Mouse (Mus musculus) left cerebral cortex, postnatal 4 days (tissue): ENCODE measurements around the gene Nrp1. TPM values are rescaled to one million over a fixed set of nuclear protein-coding genes. Genes with fewer than 3 reads are reported as not detected.

Source experiments
- DNase-seq: peaks from one replicate; pipeline ENCODE4 v3.0.0-alpha.2; 2022
- intact Hi-C: fragments of 180-260 bp; cut with DNase I; formaldehyde crosslinking; loops from one replicate; pipeline ENCODE4 v1.15.1; 2025
- total RNA-seq, 2 experiments: library from RNA; stranded (reverse); gene quantifications; 2 replicates each; pipeline ENCODE4 v1.2.3; 2021

Gene Nrp1
- total RNA-seq: 10 to 100 TPM; 53.6 to 63.6 TPM

- peak; percentile 21 for DNase-seq
- intact Hi-C loops: loop anchor here (2.0 to 10.0 kb wide), 3 partner anchors 444 to 1166 kb away; no protein-coding TSS in a partner anchor
These were observed at the start of gene Nrp1 for GRCm38 (mm10) chr8:128358406-128358755. TSS of gene Nrp1 (plus strand) at chr8:128358604.

- intact Hi-C loops: no loop called here
- no peak for DNase-seq
These were observed 37.6 kb upstream of the Nrp1 start for GRCm38 (mm10) chr8:128320797-128321196.

GRCm38 (mm10) chr8:128327281-128327680, 31.1 kb upstream of the Nrp1 start:
- intact Hi-C loops: no loop called here
- no peak for DNase-seq

GRCm38 (mm10) chr8:128327922-128328321, 30.5 kb upstream of the Nrp1 start:
- no peak for DNase-seq
- intact Hi-C loops: no loop called here

GRCm38 (mm10) chr8:128329502-128329901, 28.9 kb upstream of the Nrp1 start:
- intact Hi-C loops: no loop called here
- no peak for DNase-seq

GRCm38 (mm10) chr8:128335976-128336375, 22.4 kb upstream of the Nrp1 start:
- intact Hi-C loops: no loop called here
- no peak for DNase-seq

GRCm38 (mm10) chr8:128338951-128339350, 19.5 kb upstream of the Nrp1 start:
- intact Hi-C loops: no loop called here
- DNase-seq: no peak

GRCm38 (mm10) chr8:128339521-128339920, 18.9 kb upstream of the Nrp1 start:
- intact Hi-C loops: no loop called here

GRCm38 (mm10) chr8:128350405-128350804, 8.0 kb upstream of the Nrp1 start:
- no peak for DNase-seq
- intact Hi-C loops: loop anchor here (10.0 kb wide), 2 partner anchors 436 to 576 kb away; no protein-coding TSS in a partner anchor

More at GRCm38 (mm10) chr8:128339521-128339920, 18.9 kb upstream of the Nrp1 start:
- no peak for DNase-seq

GRCm38 (mm10) chr8:128351211-128351610, 7.2 kb upstream of the Nrp1 start:
- intact Hi-C loops: loop anchor here (10.0 kb wide), 2 partner anchors 436 to 576 kb away; no protein-coding TSS in a partner anchor
- DNase-seq: no peak

- DNase-seq: no peak
- intact Hi-C loops: loop anchor here (10.0 kb wide), 2 partner anchors 438 to 578 kb away; no protein-coding TSS in a partner anchor
These were observed 5.6 kb upstream of the Nrp1 start for GRCm38 (mm10) chr8:128352821-128353220.

GRCm38 (mm10) chr8:128353999-128354398, 4.4 kb upstream of the Nrp1 start:
- DNase-seq: no peak
- intact Hi-C loops: loop anchor here (10.0 kb wide), 2 partner anchors 439 to 579 kb away; no protein-coding TSS in a partner anchor

GRCm38 (mm10) chr8:128355091-128355490, 3.3 kb upstream of the Nrp1 start:
- intact Hi-C loops: loop anchor here (10.0 kb wide), 2 partner anchors 440 to 580 kb away; no protein-coding TSS in a partner anchor

GRCm38 (mm10) chr8:128356170-128356569, 2.2 kb upstream of the Nrp1 start:
- intact Hi-C loops: loop anchor here (10.0 kb wide), 2 partner anchors 441 to 581 kb away; no protein-coding TSS in a partner anchor
- no peak for DNase-seq

More at GRCm38 (mm10) chr8:128355091-128355490, 3.3 kb upstream of the Nrp1 start:
- DNase-seq: no peak

GRCm38 (mm10) chr8:128356796-128357539, 1.4 kb upstream of the Nrp1 start:
- intact Hi-C loops: loop anchor here (10.0 kb wide), 2 partner anchors 442 to 582 kb away; no protein-coding TSS in a partner anchor
- peak; percentile 81 for DNase-seq

GRCm38 (mm10) chr8:128357540-128358405, 631 bp upstream of the Nrp1 start:
- intact Hi-C loops: loop anchor here (2.0 to 10.0 kb wide), 3 partner anchors 443 to 1165 kb away; no protein-coding TSS in a partner anchor
- DNase-seq: peak; percentile 67

GRCm38 (mm10) chr8:128358756-128359520, 534 bp downstream of the Nrp1 start:
- peak; percentile 59 for DNase-seq
- intact Hi-C loops: loop anchor here (2.0 to 10.0 kb wide), 3 partner anchors 444 to 1166 kb away; no protein-coding TSS in a partner anchor

GRCm38 (mm10) chr8:128359521-128360318, 1.3 kb downstream of the Nrp1 start:
- intact Hi-C loops: loop anchor here (2.0 to 10.0 kb wide), 3 partner anchors 445 to 1167 kb away; no protein-coding TSS in a partner anchor
- peak; percentile 50 for DNase-seq

- intact Hi-C loops: no loop called here
- no peak for DNase-seq
These were observed 3.0 kb downstream of the Nrp1 start for GRCm38 (mm10) chr8:128361343-128361870.
